Mouse (Mus musculus) embryo, embryonic 11.5 days (tissue): ENCODE data around the gene Capn1.

Experiments
- DNase-seq: peaks from one replicate; pipeline ENCODE4 v3.0.0-alpha.2; 2012; ENCODE audit warnings: low read depth, low spot score

The Capn1 gene

DNA sequence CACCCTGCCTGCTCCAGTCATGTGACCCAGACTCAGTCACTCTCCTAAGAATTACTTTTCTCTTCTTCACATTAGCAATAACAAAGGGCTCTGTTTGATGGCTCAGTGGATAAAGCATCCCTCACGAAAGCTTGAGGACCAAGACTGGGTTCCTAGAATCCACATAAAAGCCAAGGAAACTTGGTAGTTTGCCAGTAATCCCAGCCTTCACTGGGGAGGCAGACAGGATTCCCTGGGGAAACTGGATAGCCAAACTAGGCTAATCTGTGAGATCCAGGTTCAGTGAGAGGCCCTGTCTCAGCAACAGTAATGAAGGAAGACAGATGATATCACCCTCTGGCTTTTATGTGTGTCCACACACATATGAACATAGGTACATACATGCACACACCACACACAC is 24.8 kb downstream of the Capn1 start:
- no peak for DNase-seq

DNA sequence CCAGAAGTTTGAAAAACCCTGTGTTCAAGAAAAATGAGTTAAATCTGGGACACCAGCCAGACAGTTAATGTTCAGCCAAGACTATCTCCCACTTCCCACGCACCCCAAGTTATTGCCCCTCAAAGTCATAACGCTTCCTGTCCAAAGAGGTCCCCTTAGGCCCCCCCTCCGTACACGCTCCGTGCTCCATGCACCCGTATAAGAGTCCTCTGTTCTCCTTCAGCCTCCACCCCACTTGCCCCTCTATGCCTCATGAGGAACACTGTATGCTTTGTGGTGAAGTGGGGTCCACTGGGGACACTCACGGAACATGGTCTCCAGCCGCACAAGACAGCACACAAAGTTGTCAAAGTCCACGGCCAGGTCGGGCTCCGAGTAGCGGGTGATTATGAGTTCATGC is 25.7 kb downstream of the Capn1 start:
- DNase-seq: no peak

DNA sequence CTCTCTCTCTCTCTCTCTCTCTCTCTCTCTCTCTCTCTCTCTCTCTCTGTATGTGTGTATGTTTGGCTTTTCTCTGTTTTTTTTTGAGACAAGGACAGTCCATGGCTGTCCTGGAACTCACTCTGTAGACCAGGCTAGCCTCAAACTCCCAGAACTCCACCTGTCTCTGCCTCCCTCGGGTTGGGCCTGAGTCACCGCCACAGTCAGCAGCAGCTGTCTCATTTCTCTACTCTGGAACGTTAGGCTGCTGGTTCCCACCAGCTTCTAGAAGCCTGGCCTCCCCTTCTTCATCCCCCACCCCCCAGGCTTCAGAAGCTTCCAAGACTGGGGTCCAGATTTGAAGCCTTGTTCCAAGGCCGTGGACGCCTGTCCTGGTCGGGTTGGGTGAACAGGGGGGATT is 26.1 kb downstream of the Capn1 start:
- DNase-seq: no peak

DNA sequence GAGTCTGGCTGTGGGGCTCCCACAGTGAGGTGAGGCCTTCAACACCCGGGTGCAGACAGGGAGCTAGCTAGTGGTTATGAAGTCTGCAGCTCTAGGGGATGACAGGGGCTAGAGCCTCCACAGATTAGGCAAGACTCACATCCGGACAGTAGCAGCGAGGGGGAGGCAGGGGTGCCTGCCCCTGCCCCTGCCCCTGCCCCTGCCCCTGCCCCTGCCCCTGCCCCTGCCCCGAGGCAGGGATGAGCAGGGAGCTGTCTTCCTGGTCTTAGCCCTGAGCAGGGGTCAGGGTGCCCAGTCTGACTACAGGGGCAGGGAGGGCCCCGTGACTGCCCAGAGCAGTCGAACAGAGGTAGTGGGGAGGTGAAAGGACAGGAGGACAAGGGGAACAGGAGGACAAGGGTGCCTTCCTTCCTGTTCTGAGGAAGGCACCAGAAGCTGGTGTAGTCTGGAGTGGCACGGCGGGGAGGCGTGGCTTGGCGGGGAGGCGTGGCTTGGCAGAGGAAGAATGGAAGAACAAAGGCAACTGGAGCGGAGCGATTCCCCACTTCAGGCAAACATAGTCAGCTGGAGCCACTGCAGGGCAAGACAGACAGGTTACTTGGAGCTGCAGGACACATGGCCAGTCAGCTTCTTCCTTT is 26.8 kb downstream of the Capn1 start:
- peak; percentile 57 for DNase-seq

DNA sequence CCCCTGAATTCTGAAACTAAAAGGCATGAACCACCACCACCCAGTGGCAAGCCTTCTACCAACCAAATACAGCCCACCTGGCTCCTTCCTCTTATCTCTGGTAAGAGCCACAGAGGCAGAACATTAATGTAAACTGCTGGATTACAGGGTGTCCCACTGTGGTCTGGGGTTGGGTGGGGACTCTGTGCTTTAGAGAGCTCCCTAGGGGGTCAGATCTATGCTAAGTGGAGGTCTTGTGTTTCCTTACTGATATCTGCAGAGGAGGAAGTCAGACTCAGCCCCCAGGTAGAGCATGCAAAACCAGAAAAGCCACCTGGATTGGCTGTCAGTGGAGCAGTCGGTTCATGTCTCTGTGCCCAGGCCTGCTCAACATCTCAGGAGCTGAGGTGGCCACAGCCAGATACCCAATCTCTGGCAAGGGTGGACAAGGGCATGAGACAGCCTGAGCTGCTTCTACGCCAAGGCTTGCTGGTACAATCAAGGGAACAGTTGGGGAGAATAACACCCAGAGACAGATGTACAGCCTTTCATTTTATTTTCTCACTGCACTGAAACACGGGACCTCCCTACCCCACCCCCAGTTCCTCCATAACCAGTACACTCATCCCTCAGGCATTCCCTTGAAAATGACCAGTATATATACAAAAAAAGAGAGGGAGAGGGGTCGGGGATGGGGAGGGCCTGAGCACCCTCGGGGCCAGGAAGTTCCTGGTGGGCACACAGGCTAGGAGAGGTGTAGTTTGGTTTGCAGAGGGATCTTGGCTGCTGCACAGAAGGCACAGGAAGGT is 27.5 kb downstream of the Capn1 start:
- no peak for DNase-seq

DNA sequence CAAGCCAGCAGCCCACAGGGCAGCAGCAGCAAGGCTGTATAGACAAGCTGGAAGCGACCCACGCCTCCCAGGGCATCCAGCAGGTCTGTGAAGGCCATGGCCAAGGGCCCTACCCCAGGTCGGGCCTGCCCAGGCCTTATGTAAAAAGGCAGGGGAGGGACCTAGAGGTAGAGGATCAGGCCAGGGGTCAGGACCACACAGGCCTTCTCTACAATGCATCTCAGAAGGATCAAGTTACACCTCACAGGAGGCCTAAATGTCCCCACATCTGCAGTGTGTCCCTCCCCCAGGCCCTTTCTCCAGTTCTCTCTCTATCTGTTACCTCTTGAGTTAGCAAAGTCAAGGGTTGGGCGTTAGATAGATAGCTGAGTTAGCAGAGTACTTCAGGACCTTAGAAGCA is 29.7 kb downstream of the Capn1 start, which contains the start of gene Slc22a20:
Gene Slc22a20, minus strand, starts transcription at position 101 of the 400 bp plus-strand sequence.
- DNase-seq: no peak

DNA sequence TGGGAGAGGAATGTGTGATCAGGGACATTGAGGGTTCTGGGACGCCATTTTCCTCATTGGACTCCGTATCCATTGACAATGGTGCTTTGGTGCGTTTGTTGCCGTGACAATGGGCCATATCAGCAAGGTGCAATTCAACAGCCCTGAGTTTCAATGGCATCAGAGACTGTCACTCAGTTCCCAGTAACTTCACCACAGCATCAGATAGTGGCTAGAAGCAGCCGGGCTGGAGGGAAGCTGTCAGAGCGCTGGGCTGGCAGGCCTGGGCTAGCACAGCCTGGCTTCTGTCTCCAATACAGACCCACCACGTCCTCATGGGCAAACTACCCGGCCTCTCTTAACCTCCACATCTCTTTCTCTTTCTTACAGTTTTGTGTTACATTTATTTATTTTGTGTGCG is 35.2 kb downstream of the Capn1 start:
- no peak for DNase-seq

DNA sequence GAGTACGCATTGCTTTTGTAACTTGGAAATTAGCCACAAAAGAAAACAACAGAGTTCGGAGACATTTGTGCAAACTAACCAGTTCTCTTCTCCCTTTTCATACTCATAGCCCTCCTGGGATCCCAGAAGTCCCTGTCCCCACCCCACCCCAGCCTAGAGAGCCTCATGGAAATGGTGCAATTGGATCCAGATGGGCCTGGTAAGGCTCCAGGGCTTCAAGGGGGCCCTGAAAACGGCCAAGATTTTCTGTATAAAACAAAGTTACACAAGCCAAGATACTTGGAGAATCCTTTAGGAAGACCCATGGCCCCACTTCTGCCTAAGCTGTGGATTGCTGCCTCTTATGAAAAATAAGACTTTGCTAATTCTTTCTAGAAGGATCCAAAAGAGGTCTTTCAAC is 38.0 kb downstream of the Capn1 start:
- no peak for DNase-seq

DNA sequence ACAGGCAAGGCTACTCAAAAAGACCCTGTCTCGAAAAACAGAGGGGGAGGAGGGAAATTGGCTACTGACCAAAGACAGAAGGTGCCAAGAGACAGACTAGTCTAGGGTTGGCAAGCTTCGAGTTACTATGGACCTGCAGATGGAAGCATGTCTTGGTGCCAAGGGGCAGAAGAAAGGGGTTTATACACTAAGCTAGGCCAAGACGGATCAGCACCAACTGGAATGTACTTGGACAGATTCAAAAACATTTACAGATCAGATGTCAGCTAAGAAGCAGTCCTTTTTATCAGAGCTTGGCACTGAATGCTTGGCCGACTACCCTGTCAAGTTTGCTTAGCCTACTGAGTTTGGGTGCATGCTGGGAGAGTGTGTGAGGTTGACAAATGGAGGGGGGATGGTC is 40.0 kb downstream of the Capn1 start:
- no peak for DNase-seq

DNA sequence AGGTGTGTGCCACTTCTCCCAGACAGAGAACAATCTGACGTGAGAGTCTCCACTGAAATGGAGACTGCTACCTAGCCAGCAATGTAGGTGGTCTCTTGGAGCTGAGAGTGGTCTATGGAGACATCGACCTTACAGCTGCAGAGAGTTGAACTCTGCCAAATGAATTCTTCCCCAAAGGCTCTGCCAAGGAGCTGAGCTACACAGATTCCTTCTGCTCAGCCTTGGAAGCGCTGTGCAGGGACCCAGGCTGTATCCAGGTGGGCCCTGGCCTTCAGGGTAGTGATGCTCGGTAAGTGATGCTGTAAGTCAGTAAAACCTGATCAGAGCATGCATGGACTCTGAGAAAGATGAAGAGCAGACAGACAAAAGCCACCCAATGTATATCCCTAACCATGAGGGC is 40.6 kb downstream of the Capn1 start:
- no peak for DNase-seq

DNA sequence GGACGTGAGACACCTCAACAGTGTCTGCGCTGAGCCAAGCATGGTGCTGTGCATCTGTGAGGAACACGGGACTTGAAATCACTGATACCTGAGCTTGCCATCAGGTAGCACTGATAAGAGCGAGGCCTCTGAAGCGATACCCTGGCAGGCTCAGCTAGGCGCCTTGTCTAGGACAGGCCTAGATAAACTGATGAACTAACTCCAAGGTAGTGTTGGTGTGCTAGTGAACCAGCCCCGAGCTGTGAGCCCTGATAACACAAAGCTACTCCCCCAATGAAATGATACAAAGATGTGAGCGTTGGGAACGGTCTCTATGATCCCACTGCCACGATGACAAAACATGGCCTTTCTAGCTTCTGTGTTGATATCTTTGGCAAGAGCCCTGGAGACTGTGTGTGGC is 48.0 kb downstream of the Capn1 start:
- DNase-seq: no peak

DNA sequence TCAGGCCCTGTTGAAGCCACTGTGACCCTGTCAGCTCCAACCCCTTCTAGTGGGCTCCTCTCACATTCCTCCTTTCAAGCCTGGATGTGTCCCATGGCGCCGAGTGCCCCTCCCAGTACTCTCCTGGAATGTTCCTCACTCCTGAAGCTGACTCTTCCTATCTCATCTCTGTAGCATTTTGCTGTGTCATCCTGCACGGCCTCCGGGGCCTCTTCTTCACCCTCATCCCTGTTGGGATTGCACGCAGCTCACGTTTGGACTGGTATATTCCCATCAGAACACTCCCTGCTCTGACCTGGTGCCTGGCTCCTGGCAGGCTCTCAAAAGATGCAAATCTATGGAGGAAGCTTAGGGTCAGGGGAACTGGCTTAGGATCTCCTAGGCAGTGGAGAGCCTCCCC is 48.9 kb downstream of the Capn1 start:
- DNase-seq: no peak

DNA sequence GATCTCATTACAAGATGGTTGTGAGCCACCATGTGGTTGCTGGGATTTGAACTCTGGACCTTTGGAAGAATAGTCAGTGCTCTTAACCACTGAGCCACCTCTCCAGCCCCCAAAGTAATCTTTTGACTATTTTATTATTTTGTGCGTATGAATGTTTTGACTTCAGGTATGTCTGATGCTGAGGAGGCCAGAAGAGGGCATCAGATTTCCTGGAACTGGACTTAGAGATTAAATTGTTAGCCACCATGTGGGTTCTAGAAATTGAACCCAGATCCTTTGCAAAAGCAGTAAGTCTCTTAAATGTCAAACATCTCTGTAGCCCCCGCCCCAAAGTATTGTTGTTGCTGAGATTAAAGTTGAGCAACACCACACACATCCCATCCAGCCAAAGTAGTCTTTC is 49.8 kb downstream of the Capn1 start:
- no peak for DNase-seq

DNA sequence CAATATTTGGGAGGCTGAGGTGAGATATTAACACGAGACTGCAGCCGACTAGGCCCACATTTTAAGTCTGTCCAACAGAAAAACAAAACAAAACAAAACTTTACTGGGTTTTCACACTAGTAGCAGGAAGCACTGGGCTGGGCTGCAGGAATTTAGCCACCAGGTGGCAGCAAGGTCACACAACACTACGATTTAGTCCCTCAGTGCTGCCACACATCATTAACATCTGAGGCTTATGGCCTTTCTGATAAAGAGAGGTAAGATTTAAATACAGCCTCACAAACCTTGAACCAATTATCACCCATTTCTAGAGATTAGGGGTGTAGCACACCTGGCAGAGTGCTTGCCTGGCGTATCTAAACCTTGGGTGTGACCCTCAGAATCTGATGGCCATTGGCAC is 50.4 kb downstream of the Capn1 start:
- peak; percentile 70 for DNase-seq

DNA sequence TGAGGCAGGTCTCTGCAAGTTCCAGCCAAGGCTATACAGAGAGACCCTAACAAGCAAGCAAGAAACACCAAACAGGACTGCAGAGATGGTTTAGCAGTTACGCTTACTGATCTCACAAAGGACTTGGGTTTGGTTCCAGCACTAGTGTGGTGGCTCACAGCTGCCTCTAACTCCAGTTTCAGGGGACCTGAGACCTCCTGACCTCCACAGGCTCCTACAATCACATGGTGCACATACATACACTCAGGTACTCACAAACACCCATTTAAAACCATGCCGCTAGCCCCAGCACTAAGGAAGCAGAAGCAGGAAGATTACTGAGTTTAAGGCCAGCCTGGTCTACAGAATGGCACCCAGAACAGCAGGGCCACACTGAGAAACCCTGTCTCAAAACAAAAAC is 50.9 kb downstream of the Capn1 start:
- DNase-seq: no peak

DNA sequence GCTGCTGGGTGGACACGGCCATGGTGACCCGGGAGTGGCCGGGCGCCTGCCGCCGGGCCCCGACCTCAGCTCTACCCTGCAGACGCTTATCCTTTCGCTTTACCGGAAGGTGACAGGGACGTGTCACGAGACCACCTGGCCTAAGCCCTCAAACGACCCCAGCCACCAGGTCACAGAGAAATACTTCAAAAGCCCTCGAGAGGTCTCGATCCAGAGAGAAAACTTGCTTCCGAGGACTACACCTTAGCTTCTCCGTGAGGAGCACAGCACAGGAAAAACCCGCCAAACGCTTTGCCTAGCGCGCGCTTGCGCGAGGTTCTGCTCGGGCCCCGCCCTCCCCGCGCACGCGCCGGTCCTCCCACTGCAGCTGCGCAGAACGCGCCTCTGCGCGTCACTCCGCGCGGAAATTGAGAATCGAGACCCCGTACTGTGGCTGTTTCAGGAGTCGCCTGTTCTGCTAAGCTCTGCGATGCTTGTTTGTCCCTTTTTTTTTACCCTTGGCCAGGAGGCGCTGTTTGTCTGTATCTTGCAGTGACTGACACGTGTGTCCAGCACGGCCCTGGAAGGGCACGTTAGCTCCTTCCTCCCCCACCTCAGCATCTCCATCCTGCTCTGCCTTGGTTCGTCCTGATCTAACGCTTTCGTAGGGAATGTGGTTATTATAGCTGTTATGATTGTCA is 51.7 kb downstream of the Capn1 start, which contains the start of gene Pola2:
Gene Pola2, minus strand, starts transcription at position 320 of the 680 bp plus-strand sequence.
- peak; percentile 84 for DNase-seq

DNA sequence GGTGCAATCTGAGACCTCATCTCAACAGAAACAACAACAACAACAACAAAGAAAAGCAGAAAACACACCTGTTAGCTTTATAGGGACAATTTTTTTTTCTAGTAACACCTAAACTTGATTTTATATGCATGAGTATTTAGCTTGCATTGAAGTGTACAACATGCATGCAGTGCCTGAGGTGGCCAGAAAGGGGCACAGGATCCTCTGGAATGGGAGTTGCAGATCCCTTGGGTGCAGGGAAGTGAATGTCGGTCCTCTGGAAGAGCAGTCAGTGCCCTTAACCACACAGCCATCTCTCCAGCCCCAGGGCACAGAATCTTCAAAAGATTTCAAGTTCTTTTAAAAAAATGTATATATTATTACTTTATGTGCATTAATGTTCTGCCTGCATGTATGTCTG is 53.0 kb downstream of the Capn1 start:
- DNase-seq: no peak

DNA sequence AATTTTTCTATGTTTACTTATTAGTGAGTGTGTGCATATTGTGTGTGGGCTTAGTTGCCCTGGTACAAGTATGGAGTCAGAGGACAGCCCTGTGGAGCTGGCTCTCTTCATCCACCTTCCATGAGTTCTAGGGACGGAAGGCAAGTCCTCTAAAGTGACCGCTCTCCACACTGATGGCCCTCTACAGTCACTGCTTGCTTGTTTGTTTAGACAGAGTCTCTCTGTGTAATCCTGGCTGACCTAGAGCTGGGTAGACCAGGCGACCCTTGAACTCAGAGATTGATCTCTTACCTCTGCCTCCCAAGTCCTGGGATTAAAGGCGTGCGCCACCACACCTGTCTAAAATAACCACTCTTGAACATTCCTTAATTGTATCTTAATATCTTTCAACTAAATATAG is 58.3 kb downstream of the Capn1 start:
- DNase-seq: no peak

DNA sequence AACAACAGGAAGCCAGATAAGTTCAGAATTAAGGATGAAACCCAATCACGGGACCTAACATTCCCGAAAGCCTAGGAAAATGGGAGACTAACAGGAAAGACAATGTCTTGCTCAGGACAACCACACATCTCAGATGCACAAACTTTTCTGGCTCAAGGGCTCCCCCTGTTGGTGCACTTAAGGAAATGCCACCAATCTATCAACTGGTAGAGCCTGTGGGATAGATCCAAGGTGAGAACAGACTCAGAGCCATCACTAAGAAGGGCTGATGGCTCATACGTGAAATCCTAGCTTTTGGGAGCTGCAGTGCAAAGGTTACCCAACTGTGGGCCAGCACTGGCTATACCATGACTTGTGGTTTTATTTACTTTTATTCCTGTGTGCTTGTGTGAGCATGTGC is 59.0 kb downstream of the Capn1 start:
- DNase-seq: peak; percentile 64

DNA sequence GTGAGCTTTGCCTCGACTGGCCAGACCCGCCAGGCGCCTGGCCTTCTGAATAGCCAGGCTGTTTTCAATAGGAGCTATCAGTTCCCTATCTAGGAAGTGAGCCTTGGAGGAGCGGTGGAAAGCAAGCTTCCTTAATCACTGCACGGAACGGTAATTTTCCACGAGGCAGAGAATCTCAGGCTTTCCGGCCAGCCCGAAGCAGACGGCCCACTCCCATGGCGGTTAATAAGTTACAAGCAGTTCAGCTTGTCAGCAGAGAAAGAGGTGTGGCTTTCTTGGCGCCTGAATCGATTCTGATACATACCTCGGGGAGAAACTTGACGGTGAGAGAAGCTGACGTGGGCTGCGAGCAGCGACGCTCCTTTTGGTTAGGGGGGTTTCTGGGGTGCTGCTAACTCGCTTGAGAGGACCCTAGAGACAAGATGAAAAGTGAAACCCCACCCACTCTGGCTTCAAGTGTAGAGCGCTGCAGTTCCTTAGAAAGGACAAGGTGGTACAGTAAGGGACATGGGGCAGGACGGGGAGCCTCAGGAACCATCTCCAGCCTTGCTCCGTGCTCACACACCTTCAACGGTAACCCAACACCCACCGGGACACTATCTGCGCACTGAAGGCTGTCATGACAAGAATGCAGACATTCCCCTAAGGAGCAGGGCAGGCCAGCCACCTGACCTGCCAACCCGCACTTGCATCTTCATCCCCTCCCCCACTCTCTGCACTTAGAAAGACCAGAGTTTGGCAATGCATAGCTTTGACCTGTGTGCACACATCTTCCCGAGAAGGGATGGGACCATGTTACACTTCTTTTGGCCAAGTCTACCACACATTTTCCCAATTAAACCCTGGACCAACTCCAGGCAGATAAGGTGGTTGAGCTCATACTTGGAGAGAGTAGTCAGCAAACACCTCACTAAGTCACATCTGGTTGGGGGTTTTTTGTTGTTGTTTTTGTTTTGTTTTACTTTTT is 59.7 kb downstream of the Capn1 start:
- DNase-seq: no peak

DNA sequence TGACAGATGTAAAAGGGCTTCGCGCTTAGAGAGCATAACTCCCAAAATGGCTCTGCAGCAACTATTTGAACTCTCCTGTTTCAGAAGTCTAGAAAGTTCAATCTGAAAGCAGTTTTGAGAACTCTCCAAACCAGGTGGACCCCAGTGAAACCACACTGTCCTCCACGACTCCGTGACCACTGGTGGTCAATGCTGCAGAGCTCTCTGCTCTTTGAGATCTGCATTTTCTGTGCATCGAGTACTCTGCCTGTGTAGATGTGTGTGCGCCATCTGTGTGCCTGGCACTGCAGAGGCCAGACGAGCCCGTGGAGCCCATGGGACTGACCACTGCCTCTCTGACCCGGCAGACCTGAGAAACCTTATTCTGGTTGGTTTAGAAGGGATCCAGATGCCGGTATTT is 60.8 kb downstream of the Capn1 start:
- no peak for DNase-seq
